Mouse (Mus musculus) cerebellum, postnatal 4 days (tissue): ENCODE data around the gene Oaz1.

Experiments
- DNase-seq, 2 experiments: peaks; one replicate each; pipeline ENCODE4 v3.0.0; 2022; ENCODE audit warnings: low spot score in 2 of 2, mixed read lengths in 1 of 2

The Oaz1 gene

GRCm38 (mm10) chr10:80826151-80827062 is at the start of gene Oaz1:
TSS of gene Oaz1 (plus strand) at chr10:80826656.
- DNase-seq: peak; percentile 97 to 99

GRCm38 (mm10) chr10:80777123-80777522 is 49.3 kb upstream of the Oaz1 start:
- no peak for DNase-seq

DNA sequence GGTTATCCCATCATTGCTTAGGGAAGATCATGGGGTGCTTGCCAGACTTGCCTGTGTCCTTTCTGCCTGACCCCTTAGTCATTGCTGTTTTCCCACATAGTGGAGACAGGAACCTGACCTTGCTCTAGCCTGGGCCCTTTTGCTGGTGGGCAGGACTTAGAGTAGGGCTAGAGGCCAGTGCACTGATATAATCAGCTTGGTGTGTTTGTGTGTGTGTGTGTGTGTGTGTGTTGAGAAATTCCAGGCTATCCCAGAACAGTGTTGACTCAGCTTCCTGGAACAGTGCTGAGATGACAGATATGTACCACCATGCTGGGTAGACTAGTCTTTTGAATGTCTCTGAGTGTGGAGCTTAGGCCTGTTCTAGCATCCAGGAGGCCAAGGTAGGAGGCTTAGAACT is 46.9 kb upstream of the Oaz1 start:
- no peak for DNase-seq

- DNase-seq: no peak
These were observed 42.2 kb upstream of the Oaz1 start for GRCm38 (mm10) chr10:80784302-80784701.

DNA sequence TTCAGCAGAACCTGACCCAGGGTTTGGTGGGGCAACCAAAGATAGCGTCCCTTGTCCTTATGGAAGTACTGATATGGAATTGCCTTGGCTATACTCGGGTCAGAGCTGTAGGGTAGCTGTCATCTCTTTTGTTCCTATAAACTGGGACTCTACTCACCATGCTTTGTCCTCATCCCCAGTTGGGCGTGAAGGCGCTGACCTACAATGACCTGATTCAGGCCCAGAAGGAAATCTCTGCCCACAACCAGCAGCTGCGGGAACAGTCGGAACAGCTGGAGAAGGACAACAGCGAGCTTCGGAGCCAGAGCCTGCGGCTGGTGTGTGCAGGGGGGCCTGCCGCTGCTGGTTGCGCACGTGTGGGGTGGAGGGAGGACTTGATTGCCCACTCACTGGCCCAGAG is 41.6 kb upstream of the Oaz1 start:
- DNase-seq: no peak

DNA sequence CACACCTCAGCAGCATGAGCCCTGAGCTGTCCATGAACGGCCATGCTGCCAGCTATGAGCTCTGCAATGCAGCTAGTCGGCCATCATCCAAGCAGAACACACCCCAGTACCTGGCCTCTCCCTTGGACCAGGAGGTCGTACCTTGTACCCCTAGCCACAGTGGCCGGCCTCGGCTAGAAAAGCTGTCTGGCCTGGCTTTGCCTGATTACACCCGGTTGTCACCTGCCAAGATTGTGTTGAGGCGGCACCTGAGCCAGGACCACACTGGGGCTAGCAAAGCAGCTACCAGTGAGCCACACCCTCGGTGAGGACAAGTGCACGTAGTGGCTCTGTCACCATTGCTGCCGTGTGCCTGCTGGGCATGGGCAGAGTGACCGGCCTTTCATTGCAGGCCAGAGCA is 40.5 kb upstream of the Oaz1 start:
- DNase-seq: no peak

DNA sequence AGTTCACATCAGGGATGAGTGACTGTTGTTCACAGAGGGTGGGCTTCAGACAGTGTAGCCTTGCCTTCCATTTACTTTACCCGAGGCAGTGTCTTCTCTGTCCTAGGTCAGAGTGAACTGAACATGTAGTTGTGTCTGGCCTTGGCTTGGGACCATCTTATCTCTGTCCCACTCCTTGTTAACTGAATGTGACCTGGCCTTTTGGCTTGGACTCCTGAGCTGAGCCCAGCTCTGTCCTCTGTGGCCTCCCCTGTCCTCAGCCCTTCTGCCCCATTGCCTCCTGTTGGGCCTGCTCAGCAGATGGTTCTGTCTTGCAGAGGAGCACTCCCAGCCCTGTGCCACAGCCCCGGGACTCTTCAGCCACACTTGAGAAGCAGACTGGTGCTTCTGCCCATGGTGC is 38.9 kb upstream of the Oaz1 start:
- no peak for DNase-seq

DNA sequence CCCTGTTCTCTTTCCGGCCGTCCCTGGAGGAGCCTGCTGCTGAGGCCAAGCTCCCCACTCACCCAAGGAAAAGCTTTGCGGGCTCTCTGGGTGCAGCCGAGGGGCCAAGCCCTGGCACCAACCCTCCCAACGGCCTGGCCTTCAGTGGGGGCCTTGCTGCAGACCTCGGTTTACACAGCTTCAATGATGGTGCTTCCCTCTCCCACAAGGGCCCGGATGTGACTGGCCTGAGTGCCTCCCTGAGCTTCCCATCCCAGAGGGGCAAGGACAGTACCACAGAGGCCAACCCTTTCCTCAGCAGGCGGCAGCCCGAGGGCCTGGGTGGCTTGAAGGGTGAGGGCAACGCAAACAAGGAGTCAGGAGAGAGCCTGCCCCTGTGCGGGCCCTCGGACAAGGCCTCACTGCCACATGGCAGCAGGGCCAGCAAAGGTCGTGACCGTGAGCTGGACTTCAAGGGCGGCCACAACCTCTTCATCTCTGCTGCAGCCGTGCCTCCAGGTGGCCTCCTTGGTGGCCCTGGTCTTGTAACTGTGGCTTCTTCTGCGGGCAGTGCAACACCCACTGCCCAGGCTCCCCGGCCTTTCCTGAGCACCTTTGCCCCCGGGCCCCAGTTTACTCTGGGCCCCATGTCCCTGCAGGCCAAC is 35.6 kb upstream of the Oaz1 start:
- DNase-seq: no peak

DNA sequence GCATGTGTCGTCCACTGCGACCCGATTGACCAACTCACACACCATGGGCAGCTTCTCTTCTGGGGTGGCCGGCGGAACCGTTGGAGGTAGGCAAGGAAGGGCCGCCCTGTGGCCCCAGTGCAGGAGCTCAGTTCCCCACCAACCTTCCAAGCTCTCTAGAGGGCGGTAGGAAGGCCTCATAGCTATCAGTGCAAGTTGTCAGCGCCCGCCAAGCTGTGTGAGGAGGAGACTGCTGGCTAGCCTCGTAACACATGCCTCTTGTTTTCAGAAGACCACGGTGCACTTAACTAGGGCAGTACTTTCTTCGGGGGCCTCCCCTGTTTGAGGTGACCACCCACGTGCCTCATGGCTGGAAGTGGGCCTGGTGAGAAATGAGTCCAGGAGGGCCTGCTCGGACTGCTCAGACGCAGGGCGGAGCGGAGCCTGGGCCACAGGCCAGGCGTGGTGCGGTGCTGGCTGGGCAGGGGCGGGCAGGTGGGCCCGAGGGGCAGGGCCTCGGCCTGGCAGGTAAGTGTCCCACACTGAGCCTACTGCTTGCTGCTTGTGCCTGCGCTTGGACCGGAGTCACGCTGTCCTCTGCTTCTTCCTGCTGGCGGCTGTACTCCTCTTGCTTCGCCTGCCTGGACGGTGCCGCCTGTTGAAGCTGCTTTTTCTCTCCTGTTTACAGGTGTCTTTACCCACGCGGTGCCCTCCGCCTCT is 34.8 kb upstream of the Oaz1 start:
- DNase-seq: no peak

DNA sequence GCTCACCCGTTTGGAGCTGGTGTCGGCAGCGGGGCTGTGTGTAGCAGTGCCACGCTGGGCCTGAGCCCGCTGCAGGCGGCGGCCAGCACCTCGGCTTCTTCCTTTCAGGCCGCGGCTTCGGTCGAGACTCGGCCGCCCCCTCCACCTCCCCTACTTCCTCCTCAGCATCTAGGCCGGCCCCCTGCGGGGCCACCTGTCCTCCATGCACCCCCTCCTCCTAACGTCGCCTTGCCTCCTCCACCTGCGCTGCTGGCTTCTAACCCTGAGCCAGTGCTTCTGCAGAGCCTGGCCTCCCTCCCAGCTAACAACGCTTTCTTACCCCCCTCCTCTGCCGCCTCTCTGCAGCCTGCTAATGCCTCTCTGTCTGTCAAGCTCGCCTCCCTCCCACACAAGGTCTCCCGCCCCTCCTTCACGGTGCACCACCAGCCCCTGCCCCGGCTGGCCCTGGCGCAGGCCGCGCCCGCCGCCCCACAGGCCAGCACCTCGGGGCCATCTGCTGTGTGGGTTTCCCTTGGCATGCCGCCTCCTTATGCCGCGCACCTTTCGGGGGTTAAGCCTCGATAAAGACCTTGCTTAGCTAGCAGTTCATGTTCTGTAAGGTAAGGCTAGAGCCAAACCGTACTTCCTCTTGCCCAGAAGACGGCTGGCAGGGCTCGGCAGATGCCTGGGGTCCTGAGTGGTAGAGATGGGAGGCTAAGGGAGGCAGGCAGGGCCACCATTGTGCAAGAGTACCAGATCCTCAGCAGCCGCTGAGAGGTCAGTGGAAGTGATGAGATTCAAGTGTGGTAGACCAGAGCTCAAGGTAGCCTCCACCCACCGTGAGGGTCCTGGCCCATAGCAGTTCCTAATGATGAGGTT is 34.1 kb upstream of the Oaz1 start:
- DNase-seq: peak in 1 of 2 experiments; percentile 53

GRCm38 (mm10) chr10:80793033-80793784 is 33.2 kb upstream of the Oaz1 start:
- DNase-seq: no peak

- DNase-seq: no peak
These were observed 32.7 kb upstream of the Oaz1 start for GRCm38 (mm10) chr10:80793803-80794202.

GRCm38 (mm10) chr10:80794750-80795149 is 31.7 kb upstream of the Oaz1 start:
- no peak for DNase-seq

DNA sequence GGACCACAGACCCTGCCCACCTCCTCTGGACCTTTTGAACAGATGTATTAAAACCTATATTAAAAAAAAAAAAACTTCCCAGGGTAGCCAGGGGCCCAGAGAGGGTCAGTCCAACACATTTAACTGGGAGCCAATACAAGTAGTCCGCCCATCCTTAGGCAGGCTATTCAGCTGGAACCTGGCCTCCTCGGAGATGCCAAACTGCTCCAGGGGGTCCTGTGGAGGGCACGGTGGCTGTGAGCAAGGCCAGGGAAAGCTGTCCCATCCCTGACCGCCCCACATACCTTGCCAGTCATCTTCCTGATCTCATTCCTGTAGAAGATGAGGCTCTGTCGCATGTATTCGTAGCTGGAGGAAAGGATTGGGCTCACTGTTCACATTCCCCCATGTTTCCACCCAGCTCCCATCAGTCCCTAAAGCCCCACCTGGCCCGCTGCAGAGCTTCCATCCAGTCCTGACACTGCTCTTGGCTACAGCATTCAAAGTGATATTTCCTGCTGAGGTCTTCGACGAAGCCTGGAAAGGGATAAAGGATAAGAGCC is 30.1 kb upstream of the Oaz1 start:
- DNase-seq: no peak

DNA sequence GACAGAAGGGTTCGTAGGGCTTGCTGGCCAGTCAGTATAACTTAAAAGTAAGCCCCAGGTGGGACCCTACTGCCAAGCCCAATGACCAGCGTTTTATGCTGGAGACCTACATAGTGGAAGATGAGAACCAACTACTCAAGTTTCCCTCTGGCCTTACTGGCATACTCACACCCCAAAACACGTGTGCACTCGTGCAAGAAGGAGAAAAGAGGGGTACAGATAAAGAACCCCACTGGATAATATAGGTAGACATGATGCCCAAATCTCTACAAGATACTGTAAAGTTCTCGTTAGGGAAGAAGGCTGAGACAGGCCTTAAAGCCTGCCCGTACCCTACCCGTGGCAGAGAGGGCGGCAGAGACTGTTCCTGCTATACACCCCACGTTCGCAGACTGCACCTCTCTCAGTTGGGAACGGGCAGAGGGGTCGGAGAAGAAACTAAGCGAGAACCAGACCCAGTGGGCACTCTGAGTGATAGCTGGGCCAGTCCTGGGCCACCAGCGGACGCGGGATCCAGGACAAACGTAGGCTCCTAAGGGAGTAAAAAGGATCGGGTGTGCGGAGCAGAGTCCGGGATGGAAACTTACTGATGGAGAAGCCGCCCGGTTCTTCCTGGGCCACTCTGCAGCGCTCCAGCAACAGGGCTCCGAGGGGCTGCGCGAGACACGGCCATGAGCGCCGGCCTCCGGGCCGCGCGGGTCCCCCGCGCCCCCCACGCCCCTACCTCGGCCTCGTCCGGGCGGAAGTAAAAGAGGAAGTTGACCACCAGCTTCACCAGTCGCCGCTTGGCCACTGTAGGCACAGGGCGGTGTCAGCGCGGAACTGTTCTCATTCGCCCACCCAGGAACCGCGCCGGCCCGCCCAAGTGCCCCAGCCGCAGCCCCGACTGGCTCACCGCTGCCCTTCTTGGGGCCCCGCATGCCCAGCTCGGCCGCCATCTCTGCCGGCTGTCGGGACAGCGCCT is 29.0 kb upstream of the Oaz1 start:
- no peak for DNase-seq

DNA sequence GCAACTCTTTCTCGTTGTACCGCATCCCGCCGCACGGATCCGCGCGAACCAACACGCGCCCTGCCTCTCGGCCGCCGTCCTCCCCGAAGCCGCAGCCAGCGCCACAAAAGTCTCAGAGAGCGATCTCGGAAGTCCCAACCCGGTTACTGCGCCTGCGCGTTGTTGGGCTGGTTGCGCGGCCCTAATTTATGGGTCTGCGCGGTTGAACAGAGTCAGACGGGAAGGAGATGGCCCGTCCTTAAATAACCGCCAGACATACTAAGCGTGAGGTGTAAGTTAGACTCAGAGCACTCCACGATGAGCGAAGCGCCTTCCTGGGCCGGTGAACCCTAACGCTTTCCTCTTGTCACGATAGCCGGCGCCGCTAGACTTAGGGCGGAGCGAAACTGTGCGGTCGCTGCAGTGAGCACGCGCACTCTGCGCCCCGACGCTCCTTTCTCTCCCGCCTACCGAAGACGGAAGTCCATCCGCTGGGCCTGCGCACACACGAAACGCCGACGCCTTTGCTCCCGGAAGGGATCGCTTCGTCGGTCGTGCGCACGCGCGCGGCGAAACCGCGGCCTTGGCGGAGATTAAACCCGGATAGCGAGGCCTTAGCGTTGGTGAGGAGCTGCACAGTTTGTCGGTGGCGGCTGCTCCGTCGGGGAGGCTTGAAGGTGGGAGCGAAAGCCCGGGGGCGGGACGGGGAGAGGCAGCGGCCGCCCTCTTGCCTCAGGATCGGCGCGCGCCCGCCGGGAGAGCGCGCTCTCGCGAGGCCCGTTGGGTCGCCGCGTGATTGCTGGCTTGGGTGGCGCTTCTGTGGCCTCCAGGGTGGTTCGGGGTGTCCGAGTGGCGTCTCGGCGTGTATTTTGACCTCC is 28.1 kb upstream of the Oaz1 start, which contains the start of the genes Sf3a2 and Plekhj1:
Sf3a2 (plus strand) TSS at position 49 of the 857 bp plus-strand sequence.
Plekhj1 (minus strand) TSS at position 477 of the 857 bp plus-strand sequence.
- DNase-seq: peak; percentile 89 to 95

- DNase-seq: no peak
These were observed 27.3 kb upstream of the Oaz1 start for GRCm38 (mm10) chr10:80799070-80799566.
